Mouse (Mus musculus) small intestine, adult 2 months (tissue): ENCODE results near the gene Trappc12. TPM values are rescaled to one million over a fixed set of nuclear protein-coding genes. Genes with fewer than 3 reads are reported as not detected.

Source experiments
- H3K27ac ChIP-seq: fragments of 200-500 bp; 2 replicates; pipeline ENCODE4 v1.5.1; 2012; ENCODE audit warnings: low read depth, low read length, control low read depth, inconsistent platforms; ENCODE audit not compliant: insufficient read depth
- H3K27me3 ChIP-seq: fragments of 200-500 bp; 2 replicates; pipeline ENCODE4 v1.6.1; 2012; ENCODE audit warnings: mild to moderate bottlenecking, moderate library complexity, low read length, inconsistent platforms; ENCODE audit not compliant: control insufficient read depth, insufficient read depth
- H3K36me3 ChIP-seq: fragments of 200-500 bp; 2 replicates; pipeline ENCODE4 v1.6.1; 2012; ENCODE audit warnings: mild to moderate bottlenecking, low read length, control low read depth, inconsistent platforms; ENCODE audit not compliant: control insufficient read depth, insufficient read depth
- H3K4me1 ChIP-seq: fragments of 200-500 bp; 2 replicates; pipeline ENCODE4 v1.6.1; 2012; ENCODE audit warnings: low read length, inconsistent platforms, mixed read lengths; ENCODE audit not compliant: control insufficient read depth, insufficient read depth, insufficient read length
- H3K4me3 ChIP-seq: fragments of 200-500 bp; 2 replicates; pipeline ENCODE4 v1.5.1; 2012; ENCODE audit warnings: low read depth, mild to moderate bottlenecking, control low read depth, inconsistent platforms, low read length, moderate library complexity
- CTCF ChIP-seq: fragments of 200-500 bp; IDR thresholded peaks from 2 replicates; pipeline ENCODE4 v1.5.1; 2012; ENCODE audit warnings: low read depth, mild to moderate bottlenecking, control low read depth, inconsistent platforms, low read length, moderate library complexity, mixed read lengths; ENCODE audit not compliant: insufficient replicate concordance, insufficient read length; ENCODE audit errors: extremely low read depth
- POLR2A ChIP-seq: fragments of 200-500 bp; IDR thresholded peaks from 2 replicates; pipeline ENCODE4 v1.6.1; 2012; ENCODE audit warnings: low read depth, mild to moderate bottlenecking, control low read depth, inconsistent platforms, low read length, moderate library complexity
- WGBS: fragments of 180-500 bp; shearing (Covaris S2); methylation state at CpG from one replicate; pipeline ENCODE4 v1.1.7; 2018; 5-methylcytosine and 5-hydroxymethylcytosine counted together
- polyA plus RNA-seq: library from polyadenylated mRNA; depleted of rRNA; stranded (reverse); fragments of >200 nt; gene quantifications from 2 replicates; pipeline ENCODE4 v1.2.3, GENCODE M21; 2012; rRNA removed

Trappc12 gene
- polyA plus RNA-seq, result 8.8 and 15.2 TPM in 2 replicates

- Histone ChIP-seq H3K27ac (peak within 1 kb of the TSS; percentile 30), H3K36me3 (peaks cover 18% of the 10 kb centered on the region), H3K27me3 (no peaks in the 10 kb centered on the region), H3K4me1 (peaks cover 13% of the 10 kb centered on the region; the same call in 1 of the 2 replicates), H3K4me3 (peak within 1 kb of the TSS; percentile 95)
- no peak for TF ChIP-seq CTCF
- TF ChIP-seq POLR2A, result no peak
- WGBS, result under 1% methylated on average over 41 of the region's 41 CpGs
Measured at GRCm38 (mm10) chr12:28750021-28750633, at the start of gene Trappc12. TSS of gene Trappc12 (minus strand) at chr12:28750472.

GRCm38 (mm10) chr12:28799798-28800411 is 49.6 kb upstream of the Trappc12 start:
- 57% methylated on average over 11 of the region's 11 CpGs for WGBS
- Histone ChIP-seq H3K27ac (peak overlapping the region; percentile 44; the same call in 1 of the 2 replicates), H3K36me3 (no peaks in the 10 kb centered on the region), H3K4me3 (no peak overlapping the region), H3K27me3 (no peaks in the 10 kb centered on the region), H3K4me1 (peaks cover 34% of the 10 kb centered on the region)
- no peak for TF ChIP-seq POLR2A
- no peak for TF ChIP-seq CTCF

DNA sequence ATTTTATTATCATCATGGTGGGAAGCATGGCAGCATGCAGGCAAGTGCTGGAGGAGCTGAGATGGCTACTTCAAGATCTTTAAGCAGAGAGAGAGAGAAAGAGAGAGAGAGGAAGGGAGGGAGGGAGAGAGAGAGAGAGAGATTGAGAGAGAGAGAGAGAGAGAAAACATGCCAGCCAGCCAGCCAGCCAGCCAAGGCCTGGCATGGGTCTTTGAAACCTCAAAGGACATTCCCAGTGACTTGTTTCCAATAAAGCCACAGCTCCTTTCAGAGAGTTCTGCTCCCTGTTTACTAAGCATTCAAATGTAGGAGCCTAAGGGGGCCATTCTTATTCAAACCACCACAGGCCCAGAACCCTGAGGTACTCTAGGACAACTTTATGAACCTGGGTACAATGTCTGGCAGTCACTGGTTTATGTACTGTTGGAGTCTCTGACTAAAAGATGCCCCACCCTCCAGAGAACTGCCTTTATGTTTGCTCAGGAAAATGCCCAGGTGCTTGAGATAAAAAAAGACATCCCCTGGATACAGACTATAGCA is 46.7 kb upstream of the Trappc12 start:
- no peak for TF ChIP-seq CTCF
- no peak for TF ChIP-seq POLR2A
- Histone ChIP-seq H3K4me3 (no peak overlapping the region), H3K27me3 (no peaks in the 10 kb centered on the region), H3K36me3 (no peaks in the 10 kb centered on the region), H3K4me1 (peaks cover 18% of the 10 kb centered on the region), H3K27ac (no peak overlapping the region)

- H3K36me3 ChIP-seq, result no peaks in the 10 kb centered on the region
- 94% methylated on average over 3 of the region's 3 CpGs for WGBS
- H3K4me1 ChIP-seq, result peaks cover 6% of the 10 kb centered on the region; the same call in 1 of the 2 replicates
- TF ChIP-seq CTCF (no peak), POLR2A (no peak)
- H3K27ac ChIP-seq, result no peak overlapping the region
- H3K4me3 ChIP-seq, result no peak overlapping the region
- H3K27me3 ChIP-seq, result no peaks in the 10 kb centered on the region
Measured at GRCm38 (mm10) chr12:28795041-28795440, 44.8 kb upstream of the Trappc12 start.

DNA sequence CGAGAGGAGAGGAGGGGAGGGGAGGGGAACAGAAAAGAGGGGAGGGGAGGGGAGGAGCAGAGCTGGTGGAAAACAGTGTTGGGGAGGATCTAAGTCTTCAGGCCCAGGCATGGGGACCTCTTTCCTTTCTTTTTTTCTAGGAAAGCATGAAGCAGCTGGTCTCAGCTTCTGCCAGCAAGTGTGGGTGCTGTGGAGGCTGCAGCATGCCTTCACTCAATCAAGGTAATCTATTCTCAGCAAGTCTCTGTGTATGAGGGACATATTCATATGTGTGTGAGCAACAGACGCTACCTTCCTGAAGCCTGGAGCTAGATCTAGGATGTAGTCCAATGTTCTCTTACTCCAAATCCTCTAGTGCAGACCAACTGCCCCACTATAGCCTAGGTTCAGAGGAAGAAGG is 43.4 kb upstream of the Trappc12 start:
- no peaks in the 10 kb centered on the region for H3K36me3 ChIP-seq
- 66% methylated on average over 2 of the region's 2 CpGs for WGBS
- H3K4me1 ChIP-seq, result peaks cover 2% of the 10 kb centered on the region; the same call in 1 of the 2 replicates
- no peak for TF ChIP-seq POLR2A
- no peak for TF ChIP-seq CTCF
- H3K27me3 ChIP-seq, result no peaks in the 10 kb centered on the region
- no peak overlapping the region for H3K4me3 ChIP-seq
- no peak overlapping the region for H3K27ac ChIP-seq

DNA sequence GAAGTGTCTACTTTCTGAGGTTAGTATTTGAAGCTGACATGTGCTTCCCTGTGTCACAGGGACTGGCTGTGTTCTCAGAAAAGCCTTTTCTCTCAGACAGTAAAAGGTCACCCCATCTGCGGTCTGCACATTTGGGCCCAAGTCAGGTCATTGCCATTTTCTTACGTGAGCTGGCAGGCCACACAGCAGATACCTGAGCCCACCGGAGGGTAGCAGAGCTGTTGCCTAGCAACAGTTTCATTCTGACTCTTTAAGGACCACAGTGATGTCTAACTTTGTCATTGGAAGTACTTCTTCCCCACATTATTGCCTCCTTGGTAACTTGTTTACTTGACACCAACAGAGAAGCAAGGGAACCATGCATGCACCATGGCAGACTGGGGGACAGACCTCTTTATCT is 42.3 kb upstream of the Trappc12 start:
- Histone ChIP-seq H3K4me3 (no peak overlapping the region), H3K27me3 (no peaks in the 10 kb centered on the region), H3K27ac (no peak overlapping the region), H3K4me1 (peaks cover 2% of the 10 kb centered on the region; the same call in 1 of the 2 replicates), H3K36me3 (no peaks in the 10 kb centered on the region)
- TF ChIP-seq CTCF, result no peak
- no peak for TF ChIP-seq POLR2A
- 83% methylated on average over 3 of the region's 3 CpGs for WGBS

GRCm38 (mm10) chr12:28786310-28786709 is 36.0 kb upstream of the Trappc12 start:
- no peak for TF ChIP-seq POLR2A
- TF ChIP-seq CTCF, result no peak
- H3K36me3 ChIP-seq, result no peaks in the 10 kb centered on the region
- no peaks in the 10 kb centered on the region for H3K27me3 ChIP-seq
- H3K27ac ChIP-seq, result no peak overlapping the region
- no peak overlapping the region for H3K4me3 ChIP-seq
- peaks cover 2% of the 10 kb centered on the region; the same call in 1 of the 2 replicates for H3K4me1 ChIP-seq
- WGBS, result 92% methylated on average over 6 of the region's 6 CpGs
